Mouse (Mus musculus): ENCODE results near the gene Flcn.
"Not testable (repeated sequence)": the region's sequence is repeated elsewhere in the genome, so short reads cannot be mapped to it uniquely, and the experiment has no call there.

The Flcn gene

GRCm38 (mm10) chr11:59809670-59810474 is at the start of gene Flcn:
Gene Flcn, minus strand, starts transcription at chr11:59810016.
- DNase-seq (ENCODE audit: low read depth), result peak; percentile 80

GRCm38 (mm10) chr11:59852865-59853264 is 43.0 kb upstream of the Flcn start:
- no peak for DNase-seq (ENCODE audit: low read depth)

DNA sequence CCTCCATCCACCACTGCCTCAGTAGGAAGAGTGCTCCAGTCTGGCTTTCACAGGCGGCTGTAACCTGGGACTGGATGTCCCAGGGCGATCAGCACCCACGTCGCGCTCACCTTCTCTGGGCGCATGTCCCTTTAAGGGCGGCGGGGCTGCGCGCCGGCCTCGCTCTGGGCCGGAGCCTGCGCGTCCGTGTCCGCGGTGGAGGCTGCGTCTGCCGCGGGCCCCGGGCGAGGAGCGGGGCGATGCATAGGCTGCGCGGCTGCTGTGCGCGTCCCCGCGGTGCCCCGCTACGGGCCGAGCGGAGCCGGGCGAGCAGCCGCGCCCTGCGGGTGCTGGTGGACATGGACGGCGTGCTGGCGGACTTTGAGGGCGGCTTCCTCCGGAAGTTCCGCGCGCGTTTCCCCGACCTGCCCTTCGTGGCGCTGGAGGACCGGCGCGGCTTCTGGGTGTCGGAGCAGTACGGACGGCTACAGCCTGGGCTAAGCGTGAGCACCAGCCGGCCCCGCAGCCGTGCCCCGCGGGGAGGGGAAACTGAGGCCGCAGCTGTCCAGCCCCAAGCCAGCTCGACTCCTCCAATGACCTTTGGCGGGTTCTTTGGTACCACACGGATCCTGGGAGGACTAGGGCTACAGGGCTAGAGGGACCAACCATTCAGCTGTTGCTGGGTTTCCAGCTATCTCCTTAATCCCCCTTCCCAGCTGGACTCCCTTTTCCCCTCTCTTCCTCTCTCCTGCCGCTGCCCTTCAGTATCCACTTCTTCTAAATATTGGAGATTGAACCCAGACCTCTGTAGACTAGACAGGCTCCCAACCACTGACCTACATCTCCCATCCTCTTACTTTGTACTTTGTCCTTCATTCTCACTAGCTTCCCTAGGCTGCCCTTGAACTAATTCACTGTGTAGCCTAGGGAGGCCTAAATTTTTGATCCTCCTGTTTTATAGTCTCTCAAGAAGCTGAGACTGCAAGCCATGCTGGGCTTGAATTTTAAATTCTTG is 38.4 kb upstream of the Flcn start:
- peak; percentile 43 for DNase-seq (ENCODE audit: low read depth)

- peak; percentile 75 for DNase-seq (ENCODE audit: low read depth)
Measured at GRCm38 (mm10) chr11:59847131-59847530, 37.3 kb upstream of the Flcn start.

DNA sequence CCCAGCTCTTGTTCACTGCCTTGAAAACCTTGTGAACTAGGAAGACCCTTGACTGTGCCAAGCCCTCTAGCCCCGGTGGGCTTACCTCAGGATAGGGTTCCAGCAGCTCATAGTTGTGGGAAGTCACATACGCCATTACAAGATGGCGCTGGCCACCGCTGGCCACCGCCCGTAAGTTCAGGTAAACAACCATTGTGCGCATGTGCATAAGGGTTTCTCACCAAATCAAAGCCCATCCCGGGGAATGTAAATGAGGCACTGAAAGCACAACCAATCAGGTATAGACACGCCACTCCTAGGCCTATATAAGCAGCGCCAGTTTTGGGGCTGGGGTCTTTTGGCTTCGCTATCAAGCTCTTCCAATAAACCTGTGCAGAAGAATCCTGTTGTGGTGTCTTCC is 36.5 kb upstream of the Flcn start:
- DNase-seq (ENCODE audit: low read depth), result no peak

DNA sequence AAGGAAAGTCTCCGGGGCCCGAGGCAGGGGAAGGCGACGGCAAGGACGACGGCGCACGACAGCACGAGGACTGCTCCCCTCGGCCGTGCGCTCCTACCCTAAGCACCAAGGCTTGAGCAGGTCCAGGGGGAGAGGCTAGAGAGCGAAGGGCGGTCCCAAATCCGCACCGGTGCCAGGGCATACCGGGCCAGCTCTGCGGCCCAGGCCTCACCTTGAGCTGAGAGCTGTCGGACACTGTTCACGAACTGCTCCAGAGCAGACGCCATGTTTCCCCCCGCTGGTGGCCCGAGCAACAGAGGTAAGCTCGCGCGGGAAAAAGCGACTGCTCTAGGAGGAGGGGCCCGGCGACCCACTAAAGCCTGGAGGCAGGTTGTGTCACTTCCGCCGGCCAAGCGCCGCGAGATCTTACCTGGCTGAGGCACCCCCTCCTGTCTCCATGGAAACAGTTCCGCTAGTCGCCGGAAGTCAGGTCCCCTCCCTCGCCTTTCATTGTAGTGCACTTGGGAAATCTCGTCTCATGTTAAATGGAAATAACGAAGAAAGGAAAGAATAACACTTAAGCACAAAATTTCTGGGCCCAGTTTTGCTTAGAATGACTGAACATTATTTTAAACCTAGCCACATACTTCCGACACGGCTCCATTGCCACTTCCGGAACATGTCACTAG is 29.8 kb upstream of the Flcn start, which contains the start of gene Cops3:
Cops3 (minus strand) TSS at position 380 of the 668 bp plus-strand sequence.
- peak; percentile 96 for DNase-seq (ENCODE audit: low read depth)

DNA sequence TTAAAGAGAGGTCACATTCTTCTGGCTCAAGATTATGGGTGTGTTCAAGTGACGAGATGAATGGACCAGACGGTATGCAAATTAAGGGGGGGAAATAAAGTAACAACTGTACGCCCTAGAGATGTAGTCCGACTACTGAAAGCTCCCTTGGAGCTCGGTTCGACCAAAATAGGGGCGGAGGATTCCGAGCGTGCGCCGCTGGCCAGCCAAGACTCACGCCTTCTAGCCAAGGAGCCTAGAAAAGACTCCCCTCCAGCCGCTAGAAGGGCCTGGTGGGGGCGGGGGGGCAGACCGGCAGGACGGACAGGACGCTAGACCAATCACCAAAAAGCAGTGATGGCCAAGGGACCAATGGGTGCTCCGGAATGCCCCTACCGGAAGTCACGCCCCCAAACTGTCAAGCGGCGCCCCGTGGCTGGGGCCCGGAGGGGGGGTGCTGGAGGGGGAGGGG is 29.2 kb upstream of the Flcn start, which contains the start of gene Nt5m:
Nt5m (plus strand) TSS at position 440 of the 451 bp plus-strand sequence.
- DNase-seq (ENCODE audit: low read depth), result peak; percentile 85

GRCm38 (mm10) chr11:59838426-59838825 is 28.6 kb upstream of the Flcn start:
- DNase-seq (ENCODE audit: low read depth), result no peak

- DNase-seq (ENCODE audit: low read depth), result not testable (repeated sequence)
Measured at GRCm38 (mm10) chr11:59837789-59838188, 28.0 kb upstream of the Flcn start.

DNA sequence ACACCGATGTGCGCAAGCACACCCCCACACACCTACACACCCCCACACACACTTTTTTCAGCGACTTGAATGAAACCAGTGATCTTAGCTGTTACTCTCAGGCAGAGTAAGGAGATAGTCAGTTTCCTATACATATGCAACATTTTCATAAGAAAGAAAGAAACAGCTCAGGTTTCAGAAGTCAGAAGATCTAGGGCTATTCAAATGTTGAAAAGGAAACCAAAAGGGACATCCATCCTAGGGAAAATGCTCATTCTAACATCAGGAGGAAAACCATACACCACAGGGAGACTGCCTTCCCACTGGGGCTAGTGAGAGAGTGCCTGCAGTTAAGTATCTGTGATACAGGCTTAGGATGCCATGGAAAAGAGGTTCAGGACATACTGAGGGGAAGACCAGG is 11.8 kb upstream of the Flcn start:
- DNase-seq (ENCODE audit: low read depth), result no peak

DNA sequence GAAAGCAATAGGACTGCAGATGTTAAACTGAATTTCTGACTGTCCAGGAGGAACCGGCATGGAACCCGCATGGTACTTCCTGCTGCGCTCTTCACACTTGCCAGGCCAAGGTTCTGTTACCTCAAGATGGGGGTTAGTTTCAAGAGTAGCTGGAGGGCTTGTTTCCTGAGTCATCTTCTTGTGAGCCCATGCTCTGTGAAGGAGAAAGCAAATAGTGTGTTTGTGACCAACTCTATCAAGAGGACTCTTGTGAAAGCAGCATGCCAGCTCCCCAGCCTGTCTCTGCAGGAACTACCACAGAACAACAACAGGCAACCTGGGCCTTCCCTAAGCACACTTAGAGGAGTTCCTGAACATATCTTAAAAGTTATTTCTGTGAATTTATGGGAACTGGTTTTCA is 8.1 kb upstream of the Flcn start:
- DNase-seq (ENCODE audit: low read depth), result no peak

DNA sequence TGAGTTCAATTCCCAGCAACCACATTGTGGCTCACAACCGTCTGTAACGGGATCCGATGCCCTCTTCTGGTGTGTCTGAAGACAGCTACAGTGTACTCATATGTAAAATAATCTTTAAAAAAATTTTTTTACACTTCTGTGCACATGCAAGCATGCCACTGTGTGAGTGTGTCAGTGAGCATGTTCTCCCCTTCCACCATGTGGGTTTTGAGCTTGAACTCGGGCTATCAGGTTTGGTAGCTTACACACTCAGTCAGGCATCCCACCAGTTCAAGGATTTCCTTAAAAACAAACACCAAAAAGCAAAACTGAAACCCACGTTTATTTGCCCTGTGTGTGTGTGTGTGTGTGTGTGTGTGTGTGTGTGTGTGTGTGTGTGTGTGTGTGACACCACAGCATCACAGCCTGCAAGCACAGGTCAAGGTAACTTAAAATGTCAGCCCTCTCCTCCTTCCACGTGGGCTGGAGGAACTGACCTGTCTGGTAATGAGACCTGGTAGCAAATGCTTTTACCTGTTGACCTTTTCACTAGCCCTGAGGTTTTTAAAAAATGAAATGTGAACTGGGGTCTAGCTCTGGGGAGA is 5.8 kb upstream of the Flcn start:
- DNase-seq (ENCODE audit: low read depth), result no peak

- DNase-seq (ENCODE audit: low read depth), result no peak
Measured at GRCm38 (mm10) chr11:59814936-59815335, 5.1 kb upstream of the Flcn start.

DNA sequence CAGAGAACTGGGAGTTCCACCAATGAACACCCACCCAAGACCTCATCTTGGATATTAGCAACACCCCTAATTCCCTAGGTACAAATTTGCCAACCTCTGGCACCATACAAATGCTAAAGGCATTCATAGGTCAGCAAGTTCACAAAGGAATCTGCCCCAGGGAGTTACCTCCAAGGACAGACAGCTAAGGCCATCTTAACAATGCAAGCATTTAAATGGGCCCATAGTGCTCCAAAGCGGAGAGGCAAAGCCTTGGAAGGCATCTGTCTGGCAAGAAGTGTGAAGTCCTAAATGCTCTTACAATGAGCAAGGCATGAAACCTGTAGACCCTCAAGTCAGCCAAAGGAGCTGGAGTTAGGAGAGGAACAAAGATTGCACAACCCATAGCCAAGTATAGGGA is 4.5 kb upstream of the Flcn start:
- DNase-seq (ENCODE audit: low read depth), result no peak

DNA sequence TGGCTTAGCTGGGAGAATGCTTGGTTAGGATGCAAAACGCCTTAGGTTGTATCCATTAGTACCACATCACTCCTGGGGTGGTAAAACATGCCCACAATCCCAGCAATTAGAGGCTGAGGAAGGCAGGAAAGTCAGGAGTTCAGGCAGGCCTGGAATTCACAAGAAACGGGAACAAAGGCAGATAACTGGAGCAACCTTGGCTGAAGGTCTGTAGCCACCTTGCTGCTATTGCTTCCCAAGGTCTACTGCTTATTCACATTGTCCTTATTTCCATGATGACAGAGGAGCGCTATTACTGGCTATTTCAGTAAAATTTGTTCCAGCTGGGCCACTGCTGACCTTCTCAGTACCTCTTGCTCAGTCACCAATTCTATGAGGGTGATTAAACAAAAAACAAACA is 3.5 kb upstream of the Flcn start:
- DNase-seq (ENCODE audit: low read depth), result no peak

DNA sequence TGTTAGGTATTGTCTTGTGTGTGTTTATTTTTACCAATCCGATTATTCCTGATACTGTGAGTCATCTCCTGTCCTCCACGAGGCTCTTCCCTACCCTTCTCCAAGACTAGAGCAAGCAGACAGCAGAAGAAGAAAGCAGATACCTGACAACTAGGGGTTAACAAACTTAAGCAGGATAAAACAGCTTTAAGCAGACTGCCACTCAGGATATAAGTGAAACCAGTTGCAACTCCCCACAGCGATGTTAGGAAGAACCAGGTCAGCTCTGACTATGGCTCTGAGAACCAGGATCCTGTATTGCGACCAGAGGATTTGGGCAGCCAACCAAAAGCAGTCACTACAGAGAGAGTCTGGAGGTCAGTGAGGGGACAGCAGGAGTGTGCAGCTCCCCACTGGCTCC is 1.4 kb upstream of the Flcn start:
- no peak for DNase-seq (ENCODE audit: low read depth)

- no peak for DNase-seq (ENCODE audit: low read depth)
Measured at GRCm38 (mm10) chr11:59810480-59811158, 803 bp upstream of the Flcn start.

DNA sequence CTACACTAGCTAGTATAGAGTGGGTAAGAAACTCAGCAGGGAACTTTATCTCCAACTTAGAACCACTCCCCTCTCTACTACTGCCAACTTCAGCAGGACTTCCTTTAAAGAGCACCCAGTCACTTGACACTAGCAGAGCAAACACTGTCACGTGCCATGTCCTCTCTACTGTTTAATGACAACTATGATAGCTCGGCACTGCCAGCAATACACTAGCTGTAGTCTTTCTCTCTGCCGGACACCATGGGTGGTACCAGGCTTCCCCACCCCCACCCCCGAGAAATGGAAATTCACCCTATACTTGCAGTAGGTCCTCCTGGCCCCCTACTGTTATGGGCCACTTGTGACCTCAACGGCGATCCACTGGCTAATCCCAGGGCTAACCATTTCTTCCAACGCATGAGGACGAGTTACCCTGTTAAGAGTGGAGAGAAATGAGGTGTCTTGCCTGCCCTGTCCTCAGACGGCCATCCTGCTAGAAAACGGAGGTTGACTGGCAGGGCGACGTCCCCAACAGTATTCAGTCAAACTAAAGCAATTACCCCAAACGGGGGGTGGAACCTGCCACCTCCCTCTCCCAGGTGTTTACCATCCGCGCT is 646 bp downstream of the Flcn start:
- peak; percentile 66 for DNase-seq (ENCODE audit: low read depth)

GRCm38 (mm10) chr11:59808170-59808960 is 1.5 kb downstream of the Flcn start:
- DNase-seq (ENCODE audit: low read depth), result no peak

- DNase-seq (ENCODE audit: low read depth), result no peak
Measured at GRCm38 (mm10) chr11:59805656-59806055, 4.2 kb downstream of the Flcn start.
